Mouse (Mus musculus): ENCODE measurements around the gene Trpm1. TPM values are rescaled to one million over a fixed set of nuclear protein-coding genes. Genes with fewer than 3 reads are reported as not detected.

Trpm1 gene
- total RNA-seq, 4 experiments from 2014 or later = 0.12 TPM; not detected in 3

GRCm38 (mm10) chr7:64291722-64292121 lies 138.1 kb downstream of the Trpm1 start:
- no peak for DNase-seq

DNA sequence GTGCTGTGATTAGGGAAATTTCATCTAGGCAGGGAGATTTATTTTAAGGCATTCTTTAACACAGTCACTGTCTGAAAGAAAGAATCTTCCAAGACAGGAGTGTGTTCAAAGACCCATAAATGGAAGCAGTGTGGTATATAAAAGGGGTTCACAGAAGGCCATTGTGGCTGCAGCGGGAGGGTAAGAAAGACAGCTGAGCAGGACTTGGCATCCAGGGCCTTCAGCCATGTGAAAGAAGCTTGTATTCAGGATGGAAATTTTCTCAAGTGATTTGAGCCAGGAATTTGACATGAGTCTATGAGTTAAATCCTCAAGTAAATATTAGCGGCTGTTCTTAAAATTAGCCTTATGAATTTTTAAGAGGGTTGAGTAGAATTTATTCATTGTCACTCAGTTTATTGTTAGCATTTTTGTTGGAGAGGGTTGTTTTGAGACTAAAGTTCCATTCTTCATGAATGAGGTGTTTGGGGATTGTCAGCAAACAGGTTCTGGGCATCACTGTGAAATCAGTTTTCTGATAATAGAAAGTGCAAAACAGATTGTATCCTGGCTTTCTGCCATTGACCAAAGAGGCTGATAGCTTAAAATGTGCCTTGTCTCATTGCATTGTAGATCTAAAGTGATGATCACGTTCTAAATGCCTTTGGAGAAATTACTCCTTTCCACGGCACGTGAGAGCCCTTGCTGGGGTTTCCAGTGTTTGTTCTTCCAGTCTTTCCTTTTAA lies 142.8 kb downstream of the Trpm1 start:
- DNase-seq = no peak

- no peak for DNase-seq
Observed at GRCm38 (mm10) chr7:64310241-64310640, 156.6 kb downstream of the Trpm1 start.

DNA sequence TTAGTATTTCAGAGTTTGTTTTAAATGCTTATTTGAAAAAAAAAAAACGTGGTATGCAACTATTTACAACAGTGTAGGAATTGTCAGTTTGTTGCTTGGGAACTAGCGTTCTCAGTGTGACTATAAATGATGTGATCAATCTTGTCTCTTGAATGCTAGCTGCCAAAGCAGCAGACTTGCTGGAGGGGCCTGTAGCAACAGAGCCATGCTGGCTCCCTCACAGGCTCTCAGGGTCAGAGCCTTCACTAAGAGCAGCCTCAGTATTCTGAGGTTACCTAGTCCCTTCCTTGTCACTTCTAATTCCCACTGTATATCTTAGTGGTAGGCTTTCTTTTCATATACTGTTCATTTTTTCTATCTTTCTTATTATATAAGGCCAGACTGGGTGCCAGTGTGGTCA lies 157.1 kb downstream of the Trpm1 start:
- no peak for DNase-seq

- DNase-seq = no peak
Observed at GRCm38 (mm10) chr7:64312811-64313210, 159.2 kb downstream of the Trpm1 start.

Small RNAs within 50 kb of the gene (microRNA-seq; reads per million reads assigned to microRNA genes)
- gene Mir211 (0.35 to 1.2 reads per million in 2 experiments), gene Mir6416 (0 reads per million in 2 experiments)

Other genes starting within 250 kb of the Trpm1 start
- gene E030018B13Rik, start 237.0 kb upstream of the Trpm1 start, total RNA-seq (2022) = under 1 TPM in 1 of 4 experiments, not detected in 3; 0.45 TPM
- 10 to 100 TPM; 56.8 to 83.6 (median 74.3) TPM for gene Klf13, start 214.9 kb upstream of the Trpm1 start, total RNA-seq (2022)
- 10 to 100 TPM; 23.2 to 34.1 (median 27.3) TPM for gene Mtmr10, start 133.8 kb downstream of the Trpm1 start, total RNA-seq (2022)
- gene Fan1, start 220.3 kb downstream of the Trpm1 start, total RNA-seq (2022) = 10 to 100 TPM in 3 of 4 experiments, 1 to 10 TPM in 1; 8.2 to 15.9 (median 12.6) TPM
- gene Mphosph10, start 238.4 kb downstream of the Trpm1 start, total RNA-seq (2022) = 10 to 100 TPM; 22.5 to 27.8 (median 25.1) TPM
- 10 to 100 TPM; 53.7 to 74.8 (median 58.0) TPM for gene Mcee, start 238.8 kb downstream of the Trpm1 start, total RNA-seq (2022)